Mouse (Mus musculus) left cerebral cortex, postnatal 25 days (tissue): ENCODE data around the gene Smurf1. TPM values are rescaled to one million over a fixed set of nuclear protein-coding genes. Genes with fewer than 3 reads are reported as not detected.
A peak's percentile ranks its signal among the peaks of the same experiment; 100 is the strongest.

Experiments used
- DNase-seq, 2 experiments: peaks; one replicate each; pipeline ENCODE4 v3.0.0; 2022; ENCODE audit warnings: low spot score in 2 of 2, mixed read lengths in 1 of 2
- intact Hi-C: fragments of 180-260 bp; cut with DNase I; formaldehyde crosslinking; loops from one replicate; pipeline ENCODE4 v1.15.1; 2025
- total RNA-seq, 2 experiments: library from RNA; stranded (reverse); gene quantifications; 2 replicates each; pipeline ENCODE4 v1.2.3; 2021

Smurf1 gene
- total RNA-seq, 2 experiments from 2014 or later, result 33.2 to 36.9 TPM

DNA sequence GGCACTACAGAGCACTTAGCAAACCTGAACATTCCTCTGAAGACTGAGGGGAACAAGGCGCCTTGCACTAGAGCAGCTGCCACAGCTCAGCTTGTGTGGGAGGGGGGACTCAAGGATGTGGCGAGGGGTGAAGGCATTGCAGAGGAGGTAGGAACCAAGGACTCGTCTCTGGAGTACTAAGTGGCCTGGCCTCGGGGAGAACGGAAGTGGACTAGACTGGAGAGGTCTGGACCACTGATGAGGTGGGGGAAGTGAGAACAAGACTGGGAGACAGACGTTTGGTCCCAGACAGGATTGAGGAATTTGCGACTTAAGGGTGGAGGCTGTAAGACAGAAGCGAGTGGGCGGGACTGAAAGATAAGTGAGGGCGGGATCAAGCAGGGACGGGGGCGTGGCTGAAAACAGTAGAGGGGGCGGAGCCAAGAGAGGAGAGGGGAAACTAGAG lies 1.8 kb downstream of the Smurf1 start:
- DNase-seq, result peak; percentile 60 to 78
- intact Hi-C loops, result loop anchor here (2.0 kb wide), 2 partner anchors 13 to 27 kb away; no protein-coding TSS in a partner anchor

DNA sequence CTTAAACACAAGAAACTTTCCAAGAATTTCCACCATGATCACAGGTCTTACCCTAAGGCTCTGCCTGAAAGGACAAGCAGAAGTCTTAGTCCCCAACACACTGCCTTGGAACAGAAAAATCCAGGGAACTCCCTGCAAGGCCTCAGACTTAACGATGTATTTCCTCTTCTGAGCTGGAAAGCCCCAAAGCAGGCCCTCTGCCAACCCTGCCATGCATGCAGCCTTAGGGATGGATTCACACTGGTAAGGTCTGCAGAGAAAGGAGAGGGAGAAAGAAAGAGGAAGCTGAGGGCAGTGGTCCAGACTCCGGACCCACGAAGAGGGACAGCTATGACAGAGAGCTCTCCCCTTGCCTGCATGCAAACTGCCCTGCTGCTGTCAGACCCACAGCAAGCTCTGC lies 2.2 kb downstream of the Smurf1 start:
- DNase-seq, result peak in 1 of 2 experiments; percentile 55
- intact Hi-C loops, result no loop called here

DNA sequence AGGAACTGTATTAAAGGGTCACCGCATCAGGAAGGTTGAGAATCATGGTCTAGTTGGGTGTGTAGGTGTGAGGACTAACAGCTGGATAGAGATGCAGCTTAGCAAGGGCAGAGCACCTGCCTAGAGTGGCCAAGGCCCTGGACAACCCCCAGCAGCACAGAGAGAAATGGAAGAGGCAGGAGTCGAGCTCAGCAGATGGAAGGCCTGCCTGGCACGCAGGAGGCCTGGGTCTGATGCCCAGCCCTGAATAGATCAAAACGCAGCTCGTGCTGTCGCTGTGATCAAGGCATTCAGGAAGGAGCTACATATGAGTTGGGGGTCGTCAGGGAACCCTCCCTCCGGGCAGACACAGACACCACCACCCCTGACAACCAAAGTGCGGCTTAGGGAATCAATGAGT lies 7.4 kb downstream of the Smurf1 start:
- DNase-seq, result no peak
- intact Hi-C loops, result no loop called here

DNA sequence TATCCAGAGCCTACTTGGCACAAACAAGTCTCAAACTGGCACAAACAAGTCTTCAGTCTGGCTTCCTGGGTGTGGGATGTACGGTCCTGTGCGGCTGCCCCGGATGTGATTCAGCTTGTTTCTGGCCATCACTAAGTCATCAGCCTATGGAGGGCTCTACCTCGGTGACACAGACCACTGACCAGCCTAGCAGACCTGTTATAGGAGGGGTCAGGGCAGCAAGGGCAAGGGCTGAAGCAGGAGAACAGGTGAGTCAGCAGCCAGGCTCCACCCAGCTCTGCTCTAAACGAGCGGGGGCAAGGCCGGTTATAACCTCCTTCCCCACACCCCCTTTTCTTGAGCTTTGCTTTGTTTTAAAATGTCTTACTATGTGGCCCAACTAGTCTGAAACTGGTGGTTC lies 11.2 kb downstream of the Smurf1 start:
- DNase-seq, result no peak
- intact Hi-C loops, result no loop called here

DNA sequence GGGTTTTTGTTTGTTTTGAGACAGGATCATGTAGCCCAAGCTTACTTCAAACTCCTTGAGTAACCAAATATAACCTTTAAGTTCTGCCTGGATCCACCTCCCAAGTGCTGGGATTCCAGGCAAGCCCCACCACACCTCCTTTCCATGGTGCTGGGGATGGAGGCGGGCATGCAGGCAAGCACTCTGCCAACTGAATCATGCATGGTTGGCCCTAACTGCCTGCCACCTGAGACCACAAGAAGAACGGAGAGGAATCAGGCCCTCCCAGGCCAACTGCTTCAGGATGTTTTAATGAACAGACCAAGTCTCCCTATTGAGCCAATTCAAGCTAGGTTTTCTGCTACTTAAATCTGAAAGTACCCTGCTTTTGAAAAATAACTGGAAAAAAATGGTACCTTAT lies 13.1 kb downstream of the Smurf1 start:
- intact Hi-C loops, result no loop called here
- DNase-seq, result no peak

DNA sequence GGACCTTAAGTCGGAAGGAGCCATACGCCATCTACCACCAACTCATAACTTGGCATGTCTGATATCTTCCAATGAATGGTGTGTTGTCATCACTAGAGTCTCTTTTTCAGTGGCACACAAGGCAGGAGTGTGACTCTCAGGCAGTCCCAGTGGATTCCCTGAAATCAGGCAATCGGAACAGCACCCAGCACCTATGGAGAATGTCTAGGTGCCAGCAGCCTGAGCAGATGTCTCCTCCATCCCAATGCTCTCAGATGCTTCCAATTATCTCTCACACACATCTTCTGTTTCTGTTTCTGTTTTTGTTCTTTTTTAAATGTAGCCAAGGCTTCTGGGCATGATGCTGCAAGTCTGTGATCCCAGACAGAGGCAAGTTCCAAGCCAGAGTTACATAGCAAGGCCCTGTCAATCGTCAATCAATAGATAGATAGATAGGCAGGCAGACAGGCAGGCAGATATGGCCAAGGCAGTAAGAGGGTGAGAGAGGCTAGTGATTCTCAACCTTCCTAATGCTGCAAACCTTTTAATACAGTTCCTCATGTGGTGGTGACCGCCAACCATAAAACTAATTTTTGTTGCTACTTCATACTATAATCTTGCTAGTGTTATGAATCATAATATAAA lies 15.1 kb downstream of the Smurf1 start:
- intact Hi-C loops, result loop anchor here (2.0 kb wide), 1 partner anchor 14 kb away; the partner anchor contains the start of gene Smurf1
- peak in 1 of 2 experiments; percentile 53 for DNase-seq

DNA sequence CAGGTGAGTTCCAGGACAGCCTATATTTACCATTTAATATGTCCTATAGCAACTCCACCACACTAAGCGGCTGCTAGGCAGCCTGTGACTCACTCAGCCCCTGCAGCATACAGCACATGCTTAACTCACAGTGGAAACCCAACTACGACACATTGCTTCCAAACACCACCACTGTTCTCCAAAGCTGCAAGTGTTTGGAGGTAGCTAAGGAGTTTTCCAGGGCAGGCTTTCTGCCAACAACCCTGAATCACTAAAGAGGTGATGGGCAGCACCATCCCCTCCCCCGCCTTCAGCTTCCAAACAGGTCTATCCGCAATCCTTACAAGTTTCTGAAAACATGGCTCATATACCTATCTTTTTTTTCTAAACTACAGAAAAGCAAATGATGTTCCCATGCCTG lies 15.8 kb downstream of the Smurf1 start:
- intact Hi-C loops, result loop anchor here (2.0 kb wide), 1 partner anchor 15 kb away; the partner anchor contains the start of gene Smurf1

DNA sequence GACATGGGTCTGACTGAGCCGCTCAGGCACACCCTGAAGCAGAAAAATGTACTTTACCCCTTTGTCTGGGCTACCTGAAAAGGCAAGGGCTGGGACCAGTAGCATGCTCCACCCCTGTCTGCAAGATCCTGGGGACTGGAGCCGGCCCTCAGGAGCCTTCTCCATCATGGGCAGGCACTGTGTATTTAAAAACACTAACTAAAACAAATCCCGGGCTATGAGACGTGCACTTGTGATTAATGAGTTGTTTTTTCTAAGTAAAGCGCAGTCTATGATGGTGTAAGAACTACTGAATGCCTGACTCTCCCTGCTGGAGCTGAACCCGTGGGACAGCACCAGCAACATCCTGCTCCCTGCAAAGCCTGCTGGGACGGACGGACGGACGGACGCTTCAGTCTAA lies 17.2 kb downstream of the Smurf1 start:
- intact Hi-C loops, result no loop called here

More for the DNA sequence above, 15.8 kb downstream of the Smurf1 start:
- DNase-seq, result peak in 1 of 2 experiments; percentile 83

DNA sequence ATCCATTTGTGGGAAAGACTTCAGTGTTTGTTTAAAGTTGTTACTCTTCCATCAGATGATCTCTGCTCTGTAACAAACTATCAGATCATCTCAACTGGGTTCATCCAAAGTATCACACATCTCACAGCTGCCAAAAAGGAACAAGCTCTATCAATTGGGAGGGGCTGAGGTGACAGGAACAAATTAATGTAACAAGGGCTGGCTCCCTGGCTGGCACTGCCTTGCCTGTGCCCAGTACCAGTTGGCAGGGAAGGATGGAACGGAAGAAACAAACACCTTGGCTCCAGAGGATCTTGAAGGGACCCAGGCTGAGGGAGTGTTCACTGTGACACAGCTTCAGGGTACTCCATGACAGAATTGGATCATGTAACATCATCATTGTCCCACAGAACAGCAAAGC lies 17.6 kb downstream of the Smurf1 start:
- DNase-seq, result no peak
- intact Hi-C loops, result no loop called here

More for the DNA sequence above, 17.2 kb downstream of the Smurf1 start:
- no peak for DNase-seq

DNA sequence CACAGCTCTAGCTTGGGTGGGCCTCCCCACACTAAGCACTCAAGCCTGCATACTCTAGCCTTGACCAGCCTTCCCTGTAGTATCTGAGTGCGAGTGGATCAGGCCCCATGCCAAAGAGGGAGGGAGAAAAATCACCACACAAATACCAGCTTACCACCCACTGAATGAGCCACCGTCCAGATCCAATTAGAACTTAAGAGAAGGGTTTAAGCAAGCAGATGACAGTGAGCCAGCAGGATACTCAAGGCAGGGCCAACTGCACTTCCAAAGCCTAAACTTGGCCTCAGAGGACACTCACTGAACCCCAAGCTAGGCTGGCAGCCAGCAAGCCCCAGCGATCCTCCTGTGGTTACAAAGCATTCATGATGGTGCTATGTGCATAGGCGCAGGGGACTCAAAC lies 19.6 kb downstream of the Smurf1 start:
- intact Hi-C loops, result no loop called here
- DNase-seq, result peak in 1 of 2 experiments; percentile 76

DNA sequence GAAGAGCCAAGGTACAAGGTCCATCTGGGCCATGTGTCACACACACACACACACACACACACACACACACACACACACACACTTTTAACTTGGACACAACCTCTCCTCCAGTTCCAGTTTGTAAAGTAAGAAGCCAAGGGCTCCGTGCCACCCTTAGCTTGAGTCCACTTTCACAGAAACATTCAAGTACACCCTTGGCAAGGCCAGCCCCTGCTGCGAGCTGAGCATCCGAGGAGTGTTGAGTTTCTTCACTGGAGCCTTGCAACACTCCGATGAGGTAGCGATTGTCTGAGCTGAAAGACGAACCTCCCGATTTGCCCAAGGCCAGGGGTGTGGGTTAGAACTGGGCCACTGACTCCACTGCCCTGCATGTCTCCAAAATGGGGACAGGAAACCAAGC lies 20.7 kb downstream of the Smurf1 start:
- DNase-seq, result no peak
- intact Hi-C loops, result no loop called here

DNA sequence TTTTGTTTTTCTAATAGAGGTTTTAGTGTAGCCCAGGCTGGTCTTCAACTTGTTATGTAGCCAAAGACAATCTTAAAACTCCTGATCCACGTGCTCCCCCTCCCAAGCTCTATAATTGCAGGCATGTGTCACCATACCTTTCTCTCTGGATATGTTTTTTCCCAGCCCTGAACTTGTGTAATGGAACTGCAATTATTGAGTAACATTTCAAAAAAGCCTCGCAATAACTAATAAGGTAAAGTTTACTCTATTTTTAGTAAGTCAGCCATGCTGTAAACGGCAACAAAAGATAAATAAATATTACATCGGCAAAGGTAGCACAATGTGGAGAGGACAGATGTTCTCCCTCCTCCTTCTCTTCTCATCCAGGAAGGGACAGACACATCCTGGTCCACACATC lies 21.3 kb downstream of the Smurf1 start:
- intact Hi-C loops, result no loop called here

DNA sequence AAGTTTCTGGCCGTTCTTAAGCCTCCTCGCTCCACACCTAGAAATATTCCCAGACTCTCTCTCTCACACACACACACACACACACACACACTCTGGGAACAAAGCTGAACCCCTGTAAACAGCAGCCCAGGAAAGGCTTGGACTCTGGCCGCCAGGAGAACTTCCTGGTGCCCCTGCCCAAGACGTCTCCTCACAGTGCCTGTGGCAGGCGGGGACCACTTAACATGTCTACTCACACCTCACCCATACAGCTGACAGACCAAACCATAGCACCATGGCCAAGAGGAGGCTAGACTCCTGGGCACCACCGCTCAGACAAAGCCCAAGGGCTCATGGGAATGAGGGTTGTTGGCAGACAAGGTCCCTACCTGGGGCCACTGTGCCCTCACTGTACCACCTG lies 22.3 kb downstream of the Smurf1 start:
- intact Hi-C loops, result no loop called here
- no peak for DNase-seq

More for the DNA sequence above, 21.3 kb downstream of the Smurf1 start:
- no peak for DNase-seq

DNA sequence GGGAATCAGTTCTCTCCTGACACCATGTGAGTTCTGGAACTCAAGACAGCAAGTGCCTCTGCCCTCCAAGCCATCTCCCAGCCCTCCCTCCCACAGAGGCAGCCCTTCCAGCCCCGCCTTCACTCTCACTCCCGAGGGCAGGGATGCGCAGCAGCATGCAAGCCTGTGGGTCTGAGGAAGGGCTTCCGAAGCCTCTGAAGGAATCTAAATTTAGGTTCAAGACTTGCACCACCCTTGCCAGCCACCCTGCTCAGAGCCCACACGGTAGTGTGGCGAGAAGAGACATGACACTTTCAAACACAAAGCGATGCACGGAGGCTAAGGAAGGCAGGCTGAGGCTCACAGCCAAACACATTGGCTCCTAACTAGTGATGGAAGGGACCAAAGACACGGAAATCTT lies 23.2 kb downstream of the Smurf1 start:
- DNase-seq, result peak in 1 of 2 experiments; percentile 69
- intact Hi-C loops, result no loop called here

DNA sequence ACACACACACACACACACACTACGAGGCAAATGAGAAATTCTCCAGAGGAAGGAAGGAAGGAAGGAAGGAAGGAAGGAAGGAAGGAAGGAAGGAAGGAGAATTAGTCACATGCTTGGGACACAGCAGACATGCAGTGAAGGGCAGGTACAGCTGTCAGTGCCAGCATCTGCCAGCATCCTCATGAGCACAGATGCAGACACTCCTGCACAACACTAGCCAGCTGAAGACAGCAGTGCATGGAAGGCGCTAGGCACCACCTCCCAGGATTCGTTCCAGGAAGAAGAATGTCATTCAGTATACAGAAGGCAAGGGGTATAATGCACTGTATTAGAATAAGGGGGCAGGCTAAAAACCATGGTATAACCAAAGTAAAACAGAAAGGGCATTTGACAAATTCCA lies 24.7 kb downstream of the Smurf1 start:
- no peak for DNase-seq
- intact Hi-C loops, result no loop called here

DNA sequence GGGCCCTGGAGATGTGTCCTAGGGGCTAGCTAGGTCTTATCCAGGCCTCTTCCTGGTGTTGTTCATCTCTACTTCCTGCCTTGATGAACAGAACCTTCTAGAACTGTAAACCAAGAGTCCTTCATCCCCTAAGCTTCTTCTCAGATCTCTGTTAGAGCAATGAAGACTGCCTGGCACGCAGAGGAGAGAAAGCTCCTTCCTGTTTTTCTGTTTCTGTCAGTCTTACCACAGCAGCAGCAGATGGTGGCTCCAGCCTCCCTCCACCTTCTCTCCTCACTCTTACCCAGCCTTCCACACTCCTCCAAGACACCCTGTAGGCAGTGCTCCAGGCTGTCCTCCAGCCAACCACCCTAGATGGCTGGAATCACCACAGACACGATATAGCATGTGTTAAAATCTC lies 28.3 kb downstream of the Smurf1 start:
- DNase-seq, result peak; percentile 56 to 94
- intact Hi-C loops, result loop anchor here (2.0 kb wide), 2 partner anchors 23 to 27 kb away; partner anchors contain the start of gene Smurf1

DNA sequence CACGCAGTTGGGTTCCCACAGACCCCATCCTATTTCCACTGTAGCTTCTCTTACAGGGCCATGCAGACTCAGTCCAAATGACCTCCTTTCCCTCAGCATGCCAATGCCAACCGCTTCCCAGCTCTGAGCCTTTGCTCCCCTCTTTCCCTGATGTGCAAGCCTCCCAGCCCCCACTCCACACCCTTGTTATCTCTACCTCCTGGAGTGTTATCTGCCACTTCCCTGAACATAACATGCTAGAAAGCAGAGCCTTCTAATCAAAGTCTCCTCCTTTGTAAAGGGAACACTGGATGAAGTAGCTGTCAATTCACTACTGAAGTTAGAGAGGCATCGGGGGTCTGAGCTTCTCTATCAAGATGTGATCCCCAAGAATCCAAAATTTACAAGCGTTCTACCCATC lies 32.2 kb downstream of the Smurf1 start:
- intact Hi-C loops, result no loop called here
- DNase-seq, result no peak

DNA sequence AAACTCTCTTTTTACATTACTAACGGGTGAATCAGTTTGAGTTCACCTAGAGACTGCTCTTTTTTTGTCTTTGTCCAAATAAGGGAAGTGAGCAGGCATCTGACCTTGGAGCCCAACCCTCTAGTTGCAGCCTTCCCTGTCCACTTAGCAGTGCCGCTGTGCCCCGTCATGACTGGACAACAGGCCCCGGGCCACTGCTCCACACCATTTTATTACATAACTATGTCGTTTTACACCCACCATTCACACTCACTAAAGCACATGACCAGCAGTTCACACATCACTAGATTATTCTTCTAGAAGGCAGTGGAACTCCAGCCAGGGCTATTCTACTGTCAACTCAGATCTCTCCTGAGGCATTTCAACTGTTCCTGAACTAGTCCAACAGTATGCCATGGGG lies 33.8 kb downstream of the Smurf1 start:
- intact Hi-C loops, result no loop called here
- DNase-seq, result no peak

DNA sequence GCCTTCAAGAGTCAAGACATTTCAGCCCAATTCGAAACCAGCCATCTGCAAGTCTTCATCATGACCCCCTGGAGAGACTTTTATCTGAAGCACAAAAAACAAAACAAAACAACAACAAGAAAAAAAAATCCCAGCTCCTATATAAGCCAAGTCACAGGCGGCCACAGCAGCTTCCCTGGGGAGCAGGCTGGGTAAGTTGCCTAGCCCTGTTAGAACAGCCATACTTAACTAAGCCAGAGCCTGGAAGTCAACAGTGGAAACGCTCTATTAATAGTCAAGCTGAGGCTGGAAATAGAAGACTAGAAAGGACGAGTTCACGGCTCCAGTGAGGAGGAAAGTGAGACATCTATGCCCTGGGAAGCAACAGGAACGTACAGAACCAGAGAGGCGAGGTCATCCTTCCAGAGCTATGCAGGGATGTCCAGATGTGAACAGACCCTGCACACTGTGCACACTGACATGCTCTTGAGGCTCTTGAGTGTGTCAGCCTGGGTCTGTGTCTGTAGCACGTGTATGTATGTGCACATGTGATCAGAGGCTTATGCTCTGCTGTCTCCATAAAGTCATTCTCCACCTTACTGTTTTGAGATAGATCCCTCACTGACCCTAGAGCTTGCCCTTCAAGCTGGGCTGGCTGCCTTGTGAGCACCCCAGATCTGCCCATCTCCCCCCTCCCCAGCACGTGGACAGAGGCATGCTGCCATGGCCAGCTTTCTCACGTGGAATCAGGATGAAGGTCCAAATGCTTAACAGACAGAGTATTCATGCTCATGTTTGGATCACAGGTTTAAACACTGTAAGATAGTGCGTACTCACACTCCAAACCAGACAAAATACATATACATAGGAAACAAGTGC lies 36.6 kb downstream of the Smurf1 start:
- intact Hi-C loops, result no loop called here
- no peak for DNase-seq

DNA sequence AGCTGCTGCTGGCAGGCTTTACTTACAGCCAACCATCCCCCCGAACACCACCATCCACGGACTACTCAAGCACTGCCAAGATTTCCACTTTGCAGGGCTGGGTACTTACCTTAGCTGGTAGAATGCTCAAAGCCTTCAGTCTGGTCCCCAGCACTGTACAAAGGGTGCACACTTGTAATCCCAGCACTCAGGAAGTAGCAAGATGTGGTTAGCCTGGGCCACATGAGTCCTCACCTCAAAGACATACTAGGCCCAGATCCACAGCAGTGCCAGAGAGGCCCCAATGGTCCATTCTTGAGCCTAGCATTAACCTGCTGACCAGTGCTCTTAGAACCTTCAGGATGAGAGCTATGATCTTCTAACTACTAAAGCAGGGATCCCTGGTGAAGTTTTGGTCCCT lies 39.4 kb downstream of the Smurf1 start:
- DNase-seq, result no peak
- intact Hi-C loops, result no loop called here

DNA sequence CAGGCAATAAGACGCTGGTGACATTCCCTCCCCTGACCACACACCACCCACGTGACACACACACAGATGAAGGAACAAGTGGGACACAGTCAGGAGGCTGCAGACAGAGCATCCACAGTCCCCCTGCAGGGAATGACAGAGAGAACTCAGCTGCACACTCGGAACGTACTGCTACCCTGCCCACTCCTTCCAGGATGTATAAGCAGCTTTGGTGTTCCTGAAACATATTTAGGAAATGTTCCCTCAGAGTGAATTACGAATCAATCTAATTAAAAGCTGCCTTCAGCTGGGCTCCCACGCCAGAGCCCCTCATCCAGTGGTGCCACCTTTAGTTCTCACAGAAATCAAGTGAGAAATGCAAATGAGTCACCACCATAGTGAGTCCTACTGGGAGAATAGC lies 42.3 kb downstream of the Smurf1 start:
- intact Hi-C loops, result loop anchor here (1.0 kb wide), 1 partner anchor 9 kb away; no protein-coding TSS in a partner anchor

More for the DNA sequence above, 42.3 kb downstream of the Smurf1 start:
- peak; percentile 70 to 87 for DNase-seq
